ENCODE assay signal across 20 mouse cellular contexts in genomic region chr11:39073571-39073970, GRCm38 (mm10).
"Had no signal": no experiment of that assay in that cellular context is flagged by ENCODE, and none has a peak within 500 bp of the region (broad histone marks: within the 10 kb centered on the region; RNA-seq: fewer than 3 reads in every experiment).

No protein-coding gene starts in this region.

- H3K27ac ChIP-seq: lung, embryonic 15.5 days; midbrain, embryonic 10.5 days; midbrain, embryonic 12.5 days; neural tube, embryonic 13.5 days; neural tube, embryonic 15.5 days had no signal

- H3K9ac ChIP-seq: lung, embryonic 15.5 days; midbrain, embryonic 12.5 days; neural tube, embryonic 13.5 days; neural tube, embryonic 15.5 days had no signal

- H3K4me3 ChIP-seq: lung, embryonic 15.5 days; midbrain, embryonic 10.5 days; midbrain, embryonic 12.5 days; myocyte; neural tube, embryonic 13.5 days; neural tube, embryonic 15.5 days had no signal

- H3K9me3 ChIP-seq: lung, embryonic 15.5 days; midbrain, embryonic 10.5 days; midbrain, embryonic 12.5 days; neural tube, embryonic 13.5 days; neural tube, embryonic 15.5 days had no signal

- H3K27me3 ChIP-seq: lung, embryonic 15.5 days; midbrain, embryonic 12.5 days; neural tube, embryonic 13.5 days; neural tube, embryonic 15.5 days had no signal

- DNase-seq: lung, adult 18-20 months; lung, postnatal 14 days; lung, postnatal 36 days; midbrain, embryonic 14.5 days; retina, postnatal 1 day; right cerebral cortex, adult 18-20 months; right cerebral cortex, postnatal 25 days; right cerebral cortex, postnatal 4 days; spleen, adult 18-20 months; thymus, adult 18-20 months; thymus, postnatal 14 days; thymus, postnatal 36 days had no signal

- H3K4me1 ChIP-seq: lung, embryonic 15.5 days; midbrain, embryonic 10.5 days; midbrain, embryonic 12.5 days; neural tube, embryonic 13.5 days; neural tube, embryonic 15.5 days had no signal

- H3K4me2 ChIP-seq: lung, embryonic 15.5 days; midbrain, embryonic 12.5 days; neural tube, embryonic 13.5 days; neural tube, embryonic 15.5 days had no signal

- H3K36me3 ChIP-seq: lung, embryonic 15.5 days; midbrain, embryonic 10.5 days; midbrain, embryonic 12.5 days; neural tube, embryonic 13.5 days; neural tube, embryonic 15.5 days had no signal

- ATAC-seq: lung, postnatal 0 days; midbrain, embryonic 16.5 days had no signal
